Mouse (Mus musculus): ENCODE measurements around the gene Rcan1. TPM values are rescaled to one million over a fixed set of nuclear protein-coding genes. Genes with fewer than 3 reads are reported as not detected.
"Not testable (repeated sequence)": the region's sequence is repeated elsewhere in the genome, so short reads cannot be mapped to it uniquely, and the experiment has no call there.

The Rcan1 gene
- polyA plus RNA-seq, 1 experiment from 2014 or later: 24.5 TPM

- Histone ChIP-seq H3K27me3 (replicated peaks) (no peaks in the 10 kb centered on the region), H3K4me3 (replicated peaks) (no peak overlapping the region), H3K4me1 (peaks cover 17% of the 10 kb centered on the region; the same call in 1 of the 2 replicates), H3K4me2 (no peak overlapping the region), H3K9me3 (no peaks in the 10 kb centered on the region), H3K27ac (no peak overlapping the region), H3K9ac (no peak overlapping the region), H3K36me3 (no peaks in the 10 kb centered on the region)
- 38% methylated on average over 6 of the region's 6 CpGs for WGBS
- no peak for ATAC-seq (ENCODE audit: insufficient read depth, low FRiP score, low read depth)
Observed at GRCm38 (mm10) chr16:92426708-92427107, 44.0 kb downstream of the Rcan1 start.

DNA sequence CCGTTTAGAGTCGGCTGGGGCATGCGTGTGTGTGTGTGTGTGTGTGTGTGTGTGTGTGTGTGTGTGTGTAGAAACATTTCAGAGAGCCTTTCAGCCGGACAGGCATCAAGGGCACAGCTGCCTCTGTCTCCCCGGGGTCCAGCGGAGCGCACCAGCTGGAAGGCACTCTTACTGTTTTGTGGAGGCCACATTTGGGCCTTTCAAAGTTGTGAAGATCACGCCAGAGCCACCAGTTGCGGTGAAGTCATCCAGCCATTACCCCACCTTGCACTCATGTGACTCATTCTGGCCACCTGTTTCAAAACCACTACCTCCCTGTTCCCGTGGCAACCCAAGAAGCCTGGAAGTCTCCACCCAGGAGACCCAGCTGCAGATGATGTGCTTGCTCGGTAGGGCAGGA is 44.8 kb downstream of the Rcan1 start:
- H3K9ac ChIP-seq: no peak overlapping the region
- no peaks in the 10 kb centered on the region for H3K9me3 ChIP-seq
- WGBS: 61% methylated on average over 11 of the region's 11 CpGs
- H3K4me1 ChIP-seq: peaks cover 19% of the 10 kb centered on the region; the same call in 1 of the 2 replicates
- H3K27ac ChIP-seq: no peak overlapping the region
- no peaks in the 10 kb centered on the region for H3K36me3 ChIP-seq
- no peak for ATAC-seq (ENCODE audit: insufficient read depth, low FRiP score, low read depth)
- no peak overlapping the region for H3K4me3 ChIP-seq (replicated peaks)
- no peaks in the 10 kb centered on the region for H3K27me3 ChIP-seq (replicated peaks)
- no peak overlapping the region for H3K4me2 ChIP-seq

GRCm38 (mm10) chr16:92423363-92423762 is 47.3 kb downstream of the Rcan1 start:
- H3K4me2 ChIP-seq: no peak overlapping the region
- H3K4me3 ChIP-seq (replicated peaks): no peak overlapping the region
- H3K36me3 ChIP-seq: no peaks in the 10 kb centered on the region
- no peak for ATAC-seq (ENCODE audit: insufficient read depth, low FRiP score, low read depth)
- no peaks in the 10 kb centered on the region for H3K27me3 ChIP-seq (replicated peaks)
- no peaks in the 10 kb centered on the region for H3K9me3 ChIP-seq
- H3K4me1 ChIP-seq: peaks cover 17% of the 10 kb centered on the region; the same call in 1 of the 2 replicates
- 68% methylated on average over 10 of the region's 10 CpGs for WGBS
- no peak overlapping the region for H3K9ac ChIP-seq
- H3K27ac ChIP-seq: no peak overlapping the region

- Histone ChIP-seq H3K4me1 (0 out of 2 replicates have a peak, but pooled peaks cover 13% of the 10 kb centered on the region), H3K9ac (no peak overlapping the region), H3K27ac (no peak overlapping the region), H3K27me3 (replicated peaks) (no peaks in the 10 kb centered on the region), H3K9me3 (no peaks in the 10 kb centered on the region), H3K4me3 (replicated peaks) (no peak overlapping the region), H3K4me2 (no peak overlapping the region), H3K36me3 (no peaks in the 10 kb centered on the region)
- no peak for ATAC-seq (ENCODE audit: insufficient read depth, low FRiP score, low read depth)
- WGBS: 84% methylated on average over 13 of the region's 13 CpGs
Observed at GRCm38 (mm10) chr16:92422435-92423362, 48.0 kb downstream of the Rcan1 start.

DNA sequence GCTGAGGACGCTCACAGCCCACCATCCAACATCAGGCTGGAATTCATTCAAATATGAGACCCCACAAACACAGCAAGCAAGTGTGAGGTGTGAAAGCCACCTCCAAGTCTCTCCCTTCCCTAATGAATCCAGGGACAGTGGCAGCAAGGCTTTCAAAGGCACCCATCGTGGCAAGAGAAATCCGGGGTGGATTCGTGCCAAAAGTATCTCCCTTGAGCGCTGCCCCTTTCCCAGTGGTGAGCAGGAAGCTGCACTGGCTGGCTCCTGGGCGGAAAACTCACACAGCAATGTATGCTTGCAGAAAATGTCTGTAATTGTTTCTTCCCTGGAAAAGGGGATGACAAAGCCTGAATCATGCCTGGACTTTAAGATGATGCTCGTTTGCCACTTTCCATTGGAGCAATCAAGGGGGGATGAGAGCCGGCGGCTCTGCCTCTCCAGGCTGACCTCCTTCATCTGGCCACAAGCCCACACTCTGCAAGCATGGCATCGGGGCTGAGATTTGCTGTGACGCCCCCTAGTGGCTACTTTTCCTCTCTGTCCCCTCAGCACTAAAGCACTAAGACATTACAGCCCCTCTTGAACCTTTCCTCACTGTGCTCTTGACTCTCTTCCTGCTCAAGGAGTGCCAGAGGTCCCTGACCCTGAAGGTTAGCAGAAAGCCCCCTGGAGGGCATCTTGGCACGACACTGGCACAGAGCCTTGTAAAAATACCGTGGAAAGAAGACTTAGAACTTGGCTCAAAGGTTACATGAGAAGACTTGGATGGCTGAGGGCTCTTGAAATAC is 49.3 kb downstream of the Rcan1 start:
- Histone ChIP-seq H3K9me3 (no peaks in the 10 kb centered on the region), H3K4me1 (0 out of 2 replicates have a peak, but pooled peaks cover 12% of the 10 kb centered on the region), H3K36me3 (no peaks in the 10 kb centered on the region), H3K27ac (no peak overlapping the region), H3K9ac (no peak overlapping the region), H3K4me3 (replicated peaks) (no peak overlapping the region), H3K4me2 (no peak overlapping the region), H3K27me3 (replicated peaks) (no peaks in the 10 kb centered on the region)
- no peak for ATAC-seq (ENCODE audit: insufficient read depth, low FRiP score, low read depth)
- 62% methylated on average over 13 of the region's 13 CpGs for WGBS

DNA sequence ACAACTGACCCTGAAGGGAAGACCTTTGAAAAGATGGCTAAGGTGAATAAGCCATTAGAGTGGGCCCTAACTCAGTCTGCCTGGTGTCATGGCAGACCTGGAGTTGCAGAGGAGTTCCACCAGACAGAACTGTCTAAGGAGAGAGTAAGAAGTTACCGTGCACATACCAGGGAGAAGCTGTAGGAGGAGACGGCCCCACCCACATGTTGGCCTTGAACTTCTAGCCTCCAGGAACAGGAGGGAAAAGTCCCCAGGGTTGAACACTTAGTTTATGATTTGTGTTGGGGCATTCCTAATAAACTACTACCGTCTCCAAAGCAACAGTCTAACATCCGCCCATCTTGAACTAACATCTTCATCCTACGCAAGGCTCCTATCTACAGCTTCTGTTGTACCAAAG is 50.0 kb downstream of the Rcan1 start:
- Histone ChIP-seq H3K4me3 (replicated peaks) (no peak overlapping the region), H3K9me3 (no peaks in the 10 kb centered on the region), H3K27ac (no peak overlapping the region), H3K4me1 (0 out of 2 replicates have a peak, but pooled peaks cover 8% of the 10 kb centered on the region), H3K27me3 (replicated peaks) (no peaks in the 10 kb centered on the region), H3K4me2 (no peak overlapping the region), H3K36me3 (no peaks in the 10 kb centered on the region), H3K9ac (no peak overlapping the region)
- no peak for ATAC-seq (ENCODE audit: insufficient read depth, low FRiP score, low read depth)
- WGBS: 83% methylated on average over 5 of the region's 5 CpGs

DNA sequence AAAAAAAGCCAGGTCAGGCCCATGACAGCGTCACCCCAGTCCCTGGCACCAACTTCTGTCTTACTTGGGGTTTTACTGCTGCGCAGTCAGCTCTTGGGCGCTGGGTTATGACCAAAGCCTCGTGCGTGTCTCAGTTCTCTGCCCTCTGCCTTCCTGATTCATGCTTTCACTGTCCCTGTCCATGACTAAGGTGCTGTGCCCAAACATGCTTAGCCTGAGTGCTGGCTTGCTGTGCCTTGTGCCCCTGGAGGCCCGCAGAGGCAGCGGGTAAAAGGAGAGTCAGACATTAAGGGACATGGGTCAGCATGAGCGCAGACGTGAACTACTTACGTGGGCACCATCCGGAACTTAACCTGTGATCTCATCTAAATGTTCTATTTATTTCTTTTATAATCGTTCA is 51.6 kb downstream of the Rcan1 start:
- no peaks in the 10 kb centered on the region for H3K27me3 ChIP-seq (replicated peaks)
- H3K9ac ChIP-seq: no peak overlapping the region
- no peak overlapping the region for H3K4me2 ChIP-seq
- 0 out of 2 replicates have a peak, but pooled peaks cover 8% of the 10 kb centered on the region for H3K4me1 ChIP-seq
- H3K27ac ChIP-seq: no peak overlapping the region
- H3K36me3 ChIP-seq: no peaks in the 10 kb centered on the region
- 93% methylated on average over 12 of the region's 12 CpGs for WGBS
- H3K4me3 ChIP-seq (replicated peaks): no peak overlapping the region
- no peaks in the 10 kb centered on the region for H3K9me3 ChIP-seq
- no peak for ATAC-seq (ENCODE audit: insufficient read depth, low FRiP score, low read depth)

- Histone ChIP-seq H3K4me3 (replicated peaks) (no peak overlapping the region), H3K9ac (no peak overlapping the region), H3K27me3 (replicated peaks) (no peaks in the 10 kb centered on the region), H3K27ac (no peak overlapping the region), H3K9me3 (no peaks in the 10 kb centered on the region), H3K4me1 (peaks cover 8% of the 10 kb centered on the region; the same call in 1 of the 2 replicates), H3K4me2 (no peak overlapping the region), H3K36me3 (no peaks in the 10 kb centered on the region)
- WGBS: 71% methylated on average over 2 of the region's 2 CpGs
- no peak for ATAC-seq (ENCODE audit: insufficient read depth, low FRiP score, low read depth)
Observed at GRCm38 (mm10) chr16:92417267-92417666, 53.4 kb downstream of the Rcan1 start.

DNA sequence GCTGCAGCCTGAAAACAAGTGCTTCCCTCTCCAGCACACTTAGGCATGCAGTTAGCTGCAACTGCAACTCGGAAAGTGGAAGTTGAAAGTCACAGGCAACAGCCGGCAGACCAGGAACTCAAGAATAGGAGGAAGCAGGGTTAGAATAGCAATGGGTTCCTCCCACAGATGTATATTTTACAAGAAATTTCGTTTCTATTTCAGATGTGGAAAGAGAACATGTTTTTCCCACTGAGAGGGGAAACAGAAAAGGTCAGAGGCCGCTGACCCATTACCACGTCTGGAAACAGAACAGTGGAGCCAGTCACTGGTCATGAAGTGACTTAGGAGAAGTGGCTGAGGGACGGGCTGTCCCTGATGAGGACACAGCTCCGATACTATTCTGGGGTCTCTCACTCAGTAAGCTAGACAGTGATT is 55.0 kb downstream of the Rcan1 start:
- no peak for ATAC-seq (ENCODE audit: insufficient read depth, low FRiP score, low read depth)
- Histone ChIP-seq H3K27ac (peak overlapping the region; percentile 66), H3K4me2 (no peak overlapping the region), H3K9me3 (no peaks in the 10 kb centered on the region), H3K36me3 (no peaks in the 10 kb centered on the region), H3K9ac (no peak overlapping the region), H3K4me3 (replicated peaks) (no peak overlapping the region), H3K4me1 (peaks cover 10% of the 10 kb centered on the region; the same call in 1 of the 2 replicates), H3K27me3 (replicated peaks) (no peaks in the 10 kb centered on the region)
- 49% methylated on average over 7 of the region's 7 CpGs for WGBS

DNA sequence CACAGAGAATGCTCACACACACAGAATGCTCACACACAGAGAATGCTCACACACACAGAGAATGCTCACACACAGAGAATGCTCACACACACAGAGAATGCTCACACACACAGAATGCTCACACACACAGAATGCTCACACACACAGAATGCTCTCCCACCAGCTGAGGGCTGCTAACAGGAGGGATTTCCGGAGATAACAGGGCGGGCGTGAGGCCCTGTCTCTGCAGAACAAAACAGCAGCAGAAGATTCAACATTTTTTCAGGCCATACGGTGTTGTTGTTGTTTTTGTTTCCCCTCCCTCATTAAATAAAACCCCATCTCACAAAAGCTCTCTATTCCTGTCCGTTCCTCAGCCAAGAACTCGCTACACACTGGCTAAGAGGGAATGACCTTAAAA is 55.6 kb downstream of the Rcan1 start:
- H3K4me2 ChIP-seq, H3K4me1 ChIP-seq: not testable (repeated sequence)
- WGBS: 60% methylated on average over 6 of the region's 6 CpGs

GRCm38 (mm10) chr16:92412888-92413287 is 57.8 kb downstream of the Rcan1 start:
- Histone ChIP-seq H3K4me2 (no peak overlapping the region), H3K9me3 (no peaks in the 10 kb centered on the region), H3K36me3 (no peaks in the 10 kb centered on the region), H3K4me1 (peaks cover 14% of the 10 kb centered on the region; the same call in 1 of the 2 replicates), H3K27ac (0 out of 2 replicates have a peak overlapping the region, but pooled peaks have one; percentile 9), H3K4me3 (replicated peaks) (no peak overlapping the region), H3K27me3 (replicated peaks) (no peaks in the 10 kb centered on the region), H3K9ac (no peak overlapping the region)
- no peak for ATAC-seq (ENCODE audit: insufficient read depth, low FRiP score, low read depth)
- 47% methylated on average over 7 of the region's 7 CpGs for WGBS

More for the DNA sequence above, 55.6 kb downstream of the Rcan1 start:
- H3K27ac ChIP-seq; H3K36me3 ChIP-seq; H3K27me3 ChIP-seq (replicated peaks); H3K9me3 ChIP-seq; H3K4me3 ChIP-seq (replicated peaks); H3K9ac ChIP-seq; ATAC-seq (ENCODE audit: insufficient read depth, low FRiP score, low read depth): not testable (repeated sequence)
